In the genomic region with DNA sequence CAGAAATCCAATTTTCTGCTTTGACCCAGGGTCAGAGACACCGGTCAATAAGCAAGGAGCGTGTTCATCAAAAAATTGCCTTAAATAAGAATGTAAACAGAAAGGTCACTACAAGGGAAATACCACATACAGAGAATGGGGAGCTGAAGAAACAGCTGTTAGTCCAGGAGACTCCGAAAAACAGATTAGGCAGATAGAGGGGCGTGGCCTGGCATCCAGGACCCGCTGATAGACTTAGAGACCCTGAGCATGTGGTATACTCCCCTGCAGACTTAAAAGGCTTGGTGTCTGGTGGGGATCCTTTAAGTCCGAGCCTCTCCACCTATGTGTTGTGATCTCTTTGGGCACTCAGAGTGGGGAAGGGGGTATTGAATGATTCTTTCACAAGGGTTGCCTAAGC, we compare ENCODE assay signal across 11 mouse cellular contexts.
DNase-seq lines count a peak whose midpoint lies in the region; ATAC-seq lines count a peak whose summit lies in the region.
"Had no signal": no experiment of that assay in that cellular context is flagged by ENCODE, and none has a peak within 500 bp of the region (broad histone marks: within the 10 kb centered on the region; RNA-seq: fewer than 3 reads in every experiment).

No protein-coding gene starts in this region.

- peaks cover 36 to 49% of the 10 kb centered on the region in 2 experiments for H3K4me1 ChIP-seq in heart, embryonic 14.5 days (ENCODE audit: control insufficient read depth in 2 of 2, insufficient read depth in 2 of 2, low read length in 2 of 2)
- H3K4me1 ChIP-seq in embryonic facial prominence, embryonic 11.5 days (ENCODE audit: control insufficient read depth, insufficient read depth, low read length) = peaks cover 3% of the 10 kb centered on the region; the same call in 1 of the 2 replicates
- H3K4me1 ChIP-seq in limb, embryonic 11.5 days (ENCODE audit: control insufficient read depth, insufficient read depth, low read length) = peaks cover 25% of the 10 kb centered on the region

- no peaks in the 10 kb centered on the region for H3K9me3 ChIP-seq in heart, embryonic 14.5 days (ENCODE audit: control insufficient read depth, low read length)
- no peaks in the 10 kb centered on the region for H3K9me3 ChIP-seq in embryonic facial prominence, embryonic 11.5 days (replicated peaks; ENCODE audit: control insufficient read depth, low read length)
- H3K9me3 ChIP-seq in limb, embryonic 11.5 days (ENCODE audit: control insufficient read depth, low read length) = no peaks in the 10 kb centered on the region

- ATAC-seq in heart, embryonic 14.5 days (ENCODE audit: insufficient number of reproducible peaks, insufficient read depth, low FRiP score, low read depth) = no peak
- ATAC-seq in embryonic facial prominence, embryonic 11.5 days (replicated peaks; ENCODE audit: insufficient number of reproducible peaks, low FRiP score, low TSS enrichment, low read depth) = peak; percentile 21; the same call in 1 of the 2 replicates
- ATAC-seq in limb, embryonic 11.5 days (ENCODE audit: insufficient number of reproducible peaks, low FRiP score, low TSS enrichment, low read depth) = 0 out of 2 replicates have a peak, but pooled peaks have one; percentile 62

- intact Hi-C loops in heart, postnatal 10 days (cut with DNase I) = loop anchor here (5.0 kb wide), 1 partner anchor 96 kb away; no protein-coding TSS in a partner anchor

- no peaks in the 10 kb centered on the region for H3K36me3 ChIP-seq in heart, embryonic 14.5 days (ENCODE audit: control insufficient read depth, insufficient read depth, low read length)
- no peaks in the 10 kb centered on the region for H3K36me3 ChIP-seq in embryonic facial prominence, embryonic 11.5 days (replicated peaks; ENCODE audit: control insufficient read depth, insufficient read depth, low read depth, low read length)
- H3K36me3 ChIP-seq in limb, embryonic 11.5 days (ENCODE audit: control insufficient read depth, insufficient read depth, low read length) = no peaks in the 10 kb centered on the region

- H3K4me2 ChIP-seq in heart, embryonic 14.5 days (ENCODE audit: low read length) = peak overlapping the region; percentile 24; the same call in 1 of the 2 replicates
- no peak overlapping the region for H3K4me2 ChIP-seq in embryonic facial prominence, embryonic 11.5 days (ENCODE audit: low read depth, low read length)
- H3K4me2 ChIP-seq in limb, embryonic 11.5 days (ENCODE audit: low read depth, severe bottlenecking) = no peak overlapping the region
- H3K4me2 ChIP-seq: liver, embryonic 11.5 days had no signal

- H3K27ac ChIP-seq in heart, embryonic 14.5 days (replicated peaks in 1 of 2; ENCODE audit: control insufficient read depth in 1 of 2, insufficient read depth in 1 of 2, low read depth in 2 of 2, low read length in 2 of 2) = peak overlapping the region; percentile 79 to 81
- H3K27ac ChIP-seq in embryonic facial prominence, embryonic 11.5 days (replicated peaks; ENCODE audit: low read depth, low read length) = peak overlapping the region; percentile 47
- H3K27ac ChIP-seq in limb, embryonic 11.5 days (replicated peaks; ENCODE audit: low read depth, low read length) = peak overlapping the region; percentile 16; the same call in 1 of the 2 replicates
- H3K27ac ChIP-seq: macrophage had no signal

- no peak for DNase-seq in heart, postnatal 10 days
- peak; percentile 51 for DNase-seq in embryo, embryonic 10.5 days (ENCODE audit: low spot score)
- DNase-seq in embryonic facial prominence, embryonic 11.5 days (ENCODE audit: low spot score) = peak; percentile 41
- DNase-seq in limb, embryonic 11.5 days (ENCODE audit: low spot score) = no peak
- no peak for DNase-seq in right cerebral cortex, adult 18-20 months
- no peak for DNase-seq in spleen, postnatal 4 days (ENCODE audit: low spot score in 2 of 2)
- DNase-seq: cerebellum, adult 2 months had no signal

- no peaks in the 10 kb centered on the region for H3K27me3 ChIP-seq in heart, embryonic 14.5 days (ENCODE audit: control insufficient read depth, insufficient read depth, low read length)
- no peaks in the 10 kb centered on the region for H3K27me3 ChIP-seq in embryonic facial prominence, embryonic 11.5 days (ENCODE audit: control insufficient read depth, insufficient read depth, low read length)
- no peaks in the 10 kb centered on the region for H3K27me3 ChIP-seq in limb, embryonic 11.5 days (ENCODE audit: control insufficient read depth, insufficient read depth, low read length)

- no peak overlapping the region; the same call in 1 of the 2 replicates for H3K9ac ChIP-seq in heart, embryonic 14.5 days (ENCODE audit: low read length)
- no peak overlapping the region for H3K9ac ChIP-seq in embryonic facial prominence, embryonic 11.5 days (replicated peaks; ENCODE audit: low read length)
- no peak overlapping the region for H3K9ac ChIP-seq in limb, embryonic 11.5 days (ENCODE audit: low read length)

- no peak overlapping the region for H3K4me3 ChIP-seq in heart, embryonic 14.5 days (ENCODE audit: control insufficient read depth in 1 of 2, insufficient read depth in 1 of 2, low read depth in 1 of 2, low read length in 2 of 2)
- H3K4me3 ChIP-seq in embryonic facial prominence, embryonic 11.5 days (ENCODE audit: low read depth, low read length) = no peak overlapping the region
- H3K4me3 ChIP-seq in limb, embryonic 11.5 days (ENCODE audit: low read depth, low read length) = no peak overlapping the region
- H3K4me3 ChIP-seq: erythroblast, embryonic 14.5 days had no signal

- 40% methylated on average over 6 of the region's 6 CpGs for WGBS in heart, embryonic 14.5 days
- WGBS in embryonic facial prominence, embryonic 11.5 days = 28% methylated on average over 6 of the region's 6 CpGs
- 50% methylated on average over 6 of the region's 6 CpGs for WGBS in limb, embryonic 11.5 days

Comparison
In these comparisons a context has a peak if more than half of its experiments do, and no peak if none do; other contexts are left out.
1. H3K27ac ChIP-seq: peak in every context shown above with its lines; median percentile 80 in heart, embryonic 14.5 days; 47 in embryonic facial prominence, embryonic 11.5 days; 16 in limb, embryonic 11.5 days.
2. DNase-seq: peak in embryo, embryonic 10.5 days (single experiment) and embryonic facial prominence, embryonic 11.5 days (single experiment); none in heart, postnatal 10 days (0 of 2), limb, embryonic 11.5 days (single experiment), right cerebral cortex, adult 18-20 months (single experiment) and spleen, postnatal 4 days (0 of 2).